Mouse (Mus musculus) mature B cell (primary cell): Measurements from ENCODE around the gene Lsamp.

Experiments
- in situ Hi-C: fragments of 300-500 bp; cut with MboI; formaldehyde crosslinking; loops from 2 replicates; pipeline ENCODE4 v1.14.3; 2019

The Lsamp gene

GRCm38 (mm10) chr16:42048138-42048537 is 2064.0 kb downstream of the Lsamp start:
- in situ Hi-C loops, result no loop called here

- in situ Hi-C loops, result no loop called here
Measured at GRCm38 (mm10) chr16:42059927-42060326, 2075.8 kb downstream of the Lsamp start.

GRCm38 (mm10) chr16:42074325-42074724 is 2090.2 kb downstream of the Lsamp start:
- in situ Hi-C loops, result no loop called here

- in situ Hi-C loops, result no loop called here
Measured at GRCm38 (mm10) chr16:42079573-42079972, 2095.4 kb downstream of the Lsamp start.

- in situ Hi-C loops, result no loop called here
Measured at GRCm38 (mm10) chr16:42081611-42082010, 2097.4 kb downstream of the Lsamp start.

GRCm38 (mm10) chr16:42097510-42097909 is 2113.3 kb downstream of the Lsamp start:
- in situ Hi-C loops, result no loop called here

GRCm38 (mm10) chr16:42102186-42102585 is 2118.0 kb downstream of the Lsamp start:
- in situ Hi-C loops, result no loop called here

- in situ Hi-C loops, result no loop called here
Measured at GRCm38 (mm10) chr16:42102635-42103034, 2118.5 kb downstream of the Lsamp start.

- in situ Hi-C loops, result no loop called here
Measured at GRCm38 (mm10) chr16:42112251-42112650, 2128.1 kb downstream of the Lsamp start.

- in situ Hi-C loops, result no loop called here
Measured at GRCm38 (mm10) chr16:42113246-42113645, 2129.1 kb downstream of the Lsamp start.

GRCm38 (mm10) chr16:42121788-42122187 is 2137.6 kb downstream of the Lsamp start:
- in situ Hi-C loops, result no loop called here

- in situ Hi-C loops, result no loop called here
Measured at GRCm38 (mm10) chr16:42123826-42124225, 2139.7 kb downstream of the Lsamp start.

- in situ Hi-C loops, result no loop called here
Measured at GRCm38 (mm10) chr16:42126061-42126460, 2141.9 kb downstream of the Lsamp start.

GRCm38 (mm10) chr16:42147164-42147563 is 2163.0 kb downstream of the Lsamp start:
- in situ Hi-C loops, result no loop called here

GRCm38 (mm10) chr16:42149216-42149942 is 2165.2 kb downstream of the Lsamp start:
- in situ Hi-C loops, result no loop called here

- in situ Hi-C loops, result no loop called here
Measured at GRCm38 (mm10) chr16:42152640-42153039, 2168.5 kb downstream of the Lsamp start.

GRCm38 (mm10) chr16:42157816-42158215 is 2173.7 kb downstream of the Lsamp start:
- in situ Hi-C loops, result no loop called here

GRCm38 (mm10) chr16:42164941-42165340 is 2180.8 kb downstream of the Lsamp start:
- in situ Hi-C loops, result no loop called here

GRCm38 (mm10) chr16:42168292-42168691 is 2184.1 kb downstream of the Lsamp start:
- in situ Hi-C loops, result no loop called here

- in situ Hi-C loops, result no loop called here
Measured at GRCm38 (mm10) chr16:42169447-42170140, 2185.4 kb downstream of the Lsamp start.

GRCm38 (mm10) chr16:42172476-42172875 is 2188.3 kb downstream of the Lsamp start:
- in situ Hi-C loops, result no loop called here

GRCm38 (mm10) chr16:42178866-42179265 is 2194.7 kb downstream of the Lsamp start:
- in situ Hi-C loops, result no loop called here

- in situ Hi-C loops, result no loop called here
Measured at GRCm38 (mm10) chr16:42180025-42180424, 2195.9 kb downstream of the Lsamp start.
